Mouse (Mus musculus) liver, adult 2 months (tissue): Measurements from ENCODE around the gene Dixdc1.

ENCODE experiments used
- CTCF ChIP-seq: fragments of 200-500 bp; IDR thresholded peaks from 2 replicates; pipeline ENCODE4 v1.5.1; 2011; ENCODE audit warnings: low read depth, low read length, control low read depth
- POLR2A ChIP-seq: fragments of 200-500 bp; IDR thresholded peaks from 2 replicates; pipeline ENCODE4 v1.6.1; 2011; ENCODE audit warnings: low read length, control low read depth; ENCODE audit not compliant: insufficient read depth; ENCODE audit errors: extremely low read depth

- TF ChIP-seq POLR2A (no peak), CTCF (no peak)
Observed at GRCm38 (mm10) chr9:50679406-50679805, 59.9 kb downstream of the Dixdc1 start.
